Mouse (Mus musculus) liver, adult 2 months (tissue): Measurements from ENCODE around the gene Pknox2.

Source experiments
- CTCF ChIP-seq: fragments of 200-500 bp; IDR thresholded peaks from 2 replicates; pipeline ENCODE4 v1.5.1; 2011; ENCODE audit warnings: low read depth, low read length, control low read depth
- POLR2A ChIP-seq: fragments of 200-500 bp; IDR thresholded peaks from 2 replicates; pipeline ENCODE4 v1.6.1; 2011; ENCODE audit warnings: low read length, control low read depth; ENCODE audit not compliant: insufficient read depth; ENCODE audit errors: extremely low read depth

DNA sequence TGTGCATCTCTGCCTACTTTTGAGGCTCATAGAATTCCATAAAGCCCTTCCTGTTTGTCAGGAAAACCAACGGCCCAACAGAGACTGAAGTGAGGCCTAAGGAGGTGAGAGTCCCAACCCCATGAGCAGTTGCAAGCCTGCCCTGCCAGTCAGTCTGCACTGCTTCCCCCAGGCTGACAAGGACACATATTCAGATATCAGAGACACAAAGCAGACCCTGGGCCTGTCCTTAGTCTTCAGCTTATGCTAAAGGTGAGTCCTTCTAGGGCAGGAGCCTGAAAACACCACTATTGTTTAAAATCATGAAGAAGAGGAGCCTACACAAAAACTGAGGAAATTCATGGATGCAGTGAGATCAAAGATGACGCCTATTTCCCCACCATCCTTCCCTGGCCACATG lies 13.5 kb upstream of the Pknox2 start:
- TF ChIP-seq CTCF (no peak), POLR2A (no peak)
